Mouse (Mus musculus) hindbrain, postnatal 0 days (tissue): ENCODE measurements around the gene Srd5a3. TPM values are rescaled to one million over a fixed set of nuclear protein-coding genes. Genes with fewer than 3 reads are reported as not detected.
A peak's percentile ranks its signal among the peaks of the same experiment; 100 is the strongest.

Experiments used
- ATAC-seq: fragments of 200-750 bp; cut with Nextera tagmentation; 2 replicates; pipeline ENCODE4 v1.8.0; 2017; ENCODE audit warnings: mild to moderate bottlenecking, moderate TSS enrichment, moderate library complexity
- DNase-seq: peaks from one replicate; pipeline ENCODE4 v3.0.0-alpha.2; 2015; ENCODE audit warnings: low spot score
- H3K27ac ChIP-seq: fragments of 300-500 bp; sonication (generic); 2 replicates; pipeline ENCODE4 v1.5.1; 2014; ENCODE audit warnings: mild to moderate bottlenecking
- H3K27me3 ChIP-seq: fragments of 300-500 bp; sonication (generic); 2 replicates; pipeline ENCODE4 v1.6.1; 2014; ENCODE audit warnings: low read length, mixed read lengths; ENCODE audit not compliant: insufficient read depth
- H3K36me3 ChIP-seq: fragments of 300-500 bp; sonication (generic); 2 replicates; pipeline ENCODE4 v1.6.1; 2014; ENCODE audit warnings: low read length, mixed read lengths; ENCODE audit not compliant: insufficient read depth
- H3K4me1 ChIP-seq: fragments of 300-500 bp; sonication (generic); 2 replicates; pipeline ENCODE4 v1.6.1; 2014; ENCODE audit warnings: antibody characterized with exemption, low read length, mixed read lengths; ENCODE audit not compliant: insufficient read depth
- H3K4me2 ChIP-seq: fragments of 300-500 bp; sonication (generic); 2 replicates; pipeline ENCODE4 v1.6.1; 2014; ENCODE audit warnings: low read depth, mild to moderate bottlenecking, low read length, moderate library complexity, mixed read lengths
- H3K4me3 ChIP-seq: fragments of 300-500 bp; sonication (generic); 2 replicates; pipeline ENCODE4 v1.5.1; 2014; ENCODE audit warnings: low read length
- H3K9ac ChIP-seq: fragments of 300-500 bp; sonication (generic); replicated peaks from 2 replicates; pipeline ENCODE4 v1.6.1; 2014; ENCODE audit warnings: mild to moderate bottlenecking, low read length, moderate library complexity, mixed read lengths
- H3K9me3 ChIP-seq: fragments of 300-500 bp; sonication (generic); 2 replicates; pipeline ENCODE4 v1.6.1; 2016; ENCODE audit warnings: low read length, mixed read lengths
- CTCF ChIP-seq: IDR thresholded peaks from 2 replicates; pipeline ENCODE4 v1.5.1; 2016; ENCODE audit warnings: antibody characterized with exemption, control low read depth, low read depth
- WGBS: fragments of 180-500 bp; shearing (Covaris S2); extraction: QIAGEN DNeasy Blood & Tissue Kit; methylation state at CpG from one replicate; pipeline ENCODE4 v1.1.7; 2014; 5-methylcytosine and 5-hydroxymethylcytosine counted together
- polyA plus RNA-seq: library from polyadenylated mRNA; unstranded; fragments of >200 nt; fragmentation: Nextera tagmentation; extraction: Ambion mirVana; gene quantifications from 2 replicates; pipeline ENCODE4 v1.2.1, GENCODE M21; 2015
- total RNA-seq: library from RNA; depleted of rRNA; stranded (reverse); fragments of >200 nt; gene quantifications from 2 replicates; pipeline ENCODE4 v1.2.3, GENCODE M21; 2014; rRNA removed

Gene Srd5a3
- total and polyA plus RNA-seq, 2 experiments from 2014 or later = 17.6 to 22.9 TPM

- no peaks in the 10 kb centered on the region for H3K27me3 ChIP-seq
Observed at GRCm38 (mm10) chr5:76184286-76185080, 44.4 kb downstream of the Srd5a3 start.

GRCm38 (mm10) chr5:76187885-76188284 is 47.8 kb downstream of the Srd5a3 start:
- Histone ChIP-seq H3K4me2 (no peak overlapping the region), H3K27me3 (no peaks in the 10 kb centered on the region), H3K4me1 (peaks cover 10% of the 10 kb centered on the region; the same call in 1 of the 2 replicates), H3K27ac (no peak overlapping the region), H3K9me3 (no peaks in the 10 kb centered on the region), H3K36me3 (no peaks in the 10 kb centered on the region), H3K4me3 (no peak overlapping the region), H3K9ac (no peak overlapping the region)
- WGBS = 85% methylated on average over 5 of the region's 5 CpGs
- DNase-seq = no peak
- no peak for ATAC-seq
- no peak for TF ChIP-seq CTCF

More at GRCm38 (mm10) chr5:76184286-76185080, 44.4 kb downstream of the Srd5a3 start:
- Histone ChIP-seq H3K9ac (peak overlapping the region; percentile 94), H3K27ac (peak overlapping the region; percentile 97), H3K4me2 (peak overlapping the region; percentile 79), H3K4me1 (peaks cover 10% of the 10 kb centered on the region; the same call in 1 of the 2 replicates), H3K4me3 (peak overlapping the region; percentile 89), H3K36me3 (no peaks in the 10 kb centered on the region), H3K9me3 (no peaks in the 10 kb centered on the region)
- 3% methylated on average over 37 of the region's 38 CpGs for WGBS
- ATAC-seq = peak; percentile 87
- peak; percentile 77 for DNase-seq
- no peak for TF ChIP-seq CTCF

- Histone ChIP-seq H3K9ac (no peak overlapping the region), H3K27ac (no peak overlapping the region), H3K4me2 (no peak overlapping the region), H3K27me3 (no peaks in the 10 kb centered on the region), H3K9me3 (no peaks in the 10 kb centered on the region), H3K4me3 (no peak overlapping the region), H3K4me1 (no peaks in the 10 kb centered on the region), H3K36me3 (0 out of 2 replicates have a peak, but pooled peaks cover 5% of the 10 kb centered on the region)
- WGBS = 93% methylated on average over 4 of the region's 4 CpGs
- ATAC-seq (no peak), DNase-seq (no peak)
- TF ChIP-seq CTCF = no peak
Observed at GRCm38 (mm10) chr5:76190609-76191008, 50.5 kb downstream of the Srd5a3 start.

- Histone ChIP-seq H3K4me3 (no peak overlapping the region), H3K27me3 (no peaks in the 10 kb centered on the region), H3K36me3 (0 out of 2 replicates have a peak, but pooled peaks cover 5% of the 10 kb centered on the region), H3K9me3 (no peaks in the 10 kb centered on the region), H3K27ac (no peak overlapping the region), H3K9ac (no peak overlapping the region), H3K4me2 (no peak overlapping the region), H3K4me1 (no peaks in the 10 kb centered on the region)
- TF ChIP-seq CTCF = no peak
- DNase-seq (no peak), ATAC-seq (no peak)
Observed at GRCm38 (mm10) chr5:76193075-76193474, 53.0 kb downstream of the Srd5a3 start.

GRCm38 (mm10) chr5:76194377-76194945 is 54.4 kb downstream of the Srd5a3 start:
- DNase-seq (no peak), ATAC-seq (no peak)
- no peaks in the 10 kb centered on the region for H3K9me3 ChIP-seq
- no peak for TF ChIP-seq CTCF
- H3K36me3 ChIP-seq = peaks cover 7% of the 10 kb centered on the region; the same call in 1 of the 2 replicates
- no peaks in the 10 kb centered on the region for H3K4me1 ChIP-seq
- WGBS = 88% methylated on average over 6 of the region's 6 CpGs
- no peaks in the 10 kb centered on the region for H3K27me3 ChIP-seq
- H3K4me3 ChIP-seq = no peak overlapping the region
- no peak overlapping the region for H3K27ac ChIP-seq
- H3K9ac ChIP-seq = no peak overlapping the region
- no peak overlapping the region for H3K4me2 ChIP-seq

- Histone ChIP-seq H3K4me1 (no peaks in the 10 kb centered on the region), H3K36me3 (peaks cover 21% of the 10 kb centered on the region; the same call in 1 of the 2 replicates), H3K27ac (no peak overlapping the region), H3K4me2 (no peak overlapping the region), H3K9ac (no peak overlapping the region), H3K9me3 (no peaks in the 10 kb centered on the region), H3K27me3 (no peaks in the 10 kb centered on the region), H3K4me3 (no peak overlapping the region)
- DNase-seq (no peak), ATAC-seq (no peak)
- TF ChIP-seq CTCF = no peak
- WGBS = 94% methylated on average over 13 of the region's 13 CpGs
Observed at GRCm38 (mm10) chr5:76199346-76199745, 59.3 kb downstream of the Srd5a3 start.

GRCm38 (mm10) chr5:76203171-76203570 is 63.1 kb downstream of the Srd5a3 start:
- Histone ChIP-seq H3K9me3 (no peaks in the 10 kb centered on the region), H3K27me3 (no peaks in the 10 kb centered on the region), H3K4me1 (no peaks in the 10 kb centered on the region), H3K9ac (no peak overlapping the region), H3K27ac (no peak overlapping the region), H3K4me3 (no peak overlapping the region), H3K4me2 (no peak overlapping the region), H3K36me3 (peaks cover 39% of the 10 kb centered on the region)
- WGBS = 90% methylated on average over 3 of the region's 3 CpGs
- no peak for DNase-seq
- no peak for ATAC-seq
- TF ChIP-seq CTCF = no peak

Other genes with a start within 250 kb of the Srd5a3 start
- gene Kdr, start 161.8 kb upstream of the Srd5a3 start, total RNA-seq = 20.1 and 24.6 TPM in 2 replicates
- 12.9 TPM in 2 replicates for gene Kdr, start 161.8 kb upstream of the Srd5a3 start, polyA plus RNA-seq
- 68.0 and 71.4 TPM in 2 replicates for gene Tmem165, start 43.6 kb downstream of the Srd5a3 start, total RNA-seq
- 49.4 and 54.2 TPM in 2 replicates for gene Tmem165, start 43.6 kb downstream of the Srd5a3 start, polyA plus RNA-seq
- 23.0 and 23.3 TPM in 2 replicates for gene Clock, start 164.5 kb downstream of the Srd5a3 start, total RNA-seq
- 11.2 and 11.4 TPM in 2 replicates for gene Clock, start 164.5 kb downstream of the Srd5a3 start, polyA plus RNA-seq
- gene Pdcl2, start 190.9 kb downstream of the Srd5a3 start, total RNA-seq = not detected in 2 replicates
- gene Pdcl2, start 190.9 kb downstream of the Srd5a3 start, polyA plus RNA-seq = not detected in 2 replicates
- 1.1 TPM in 1 of 2 replicates, not detected in the other for gene Nmu, start 223.5 kb downstream of the Srd5a3 start, total RNA-seq
- 2.3 and 2.7 TPM in 2 replicates for gene Nmu, start 223.5 kb downstream of the Srd5a3 start, polyA plus RNA-seq